Mouse (Mus musculus): ENCODE data around the gene Dvl2.

Dvl2 gene

GRCm38 (mm10) chr11:70028401-70029129 is 28.2 kb downstream of the Dvl2 start:
- in situ Hi-C loops (cut with MseI, MboI) = no loop called here

GRCm38 (mm10) chr11:70029130-70029801 is 28.9 kb downstream of the Dvl2 start:
- in situ Hi-C loops (cut with MseI, MboI) = no loop called here

GRCm38 (mm10) chr11:70029829-70030550 is 29.6 kb downstream of the Dvl2 start:
- in situ Hi-C loops (cut with MseI, MboI) = no loop called here

GRCm38 (mm10) chr11:70030651-70031320 is 30.4 kb downstream of the Dvl2 start:
- in situ Hi-C loops (cut with MseI, MboI) = no loop called here

GRCm38 (mm10) chr11:70031321-70031670 is 30.9 kb downstream of the Dvl2 start:
- in situ Hi-C loops (cut with MseI, MboI) = no loop called here

- in situ Hi-C loops (cut with MseI, MboI) = no loop called here
These were observed 37.8 kb downstream of the Dvl2 start for GRCm38 (mm10) chr11:70038174-70038573.

- in situ Hi-C loops (cut with MseI, MboI) = no loop called here
These were observed 39.2 kb downstream of the Dvl2 start for GRCm38 (mm10) chr11:70039631-70040030.

- in situ Hi-C loops (cut with MseI, MboI) = no loop called here
These were observed 39.8 kb downstream of the Dvl2 start for GRCm38 (mm10) chr11:70040184-70040583.

- in situ Hi-C loops (cut with MseI, MboI) = no loop called here
These were observed 42.1 kb downstream of the Dvl2 start for GRCm38 (mm10) chr11:70042309-70043085.

GRCm38 (mm10) chr11:70043665-70044064 is 43.3 kb downstream of the Dvl2 start:
- in situ Hi-C loops (cut with MseI, MboI) = no loop called here

GRCm38 (mm10) chr11:70045435-70045834 is 45.0 kb downstream of the Dvl2 start:
- in situ Hi-C loops (cut with MseI, MboI) = no loop called here

- in situ Hi-C loops (cut with MseI, MboI) = no loop called here
These were observed 49.0 kb downstream of the Dvl2 start for GRCm38 (mm10) chr11:70049366-70049765.

GRCm38 (mm10) chr11:70049816-70050215 is 49.4 kb downstream of the Dvl2 start:
- in situ Hi-C loops (cut with MseI, MboI) = no loop called here

- in situ Hi-C loops (cut with MseI, MboI) = no loop called here
These were observed 52.8 kb downstream of the Dvl2 start for GRCm38 (mm10) chr11:70053156-70053555.

- in situ Hi-C loops (cut with MseI, MboI) = no loop called here
These were observed 53.6 kb downstream of the Dvl2 start, which contains the start of gene Asgr1 for GRCm38 (mm10) chr11:70053898-70054570. TSS of gene Asgr1 (plus strand) at chr11:70054085.

- in situ Hi-C loops (cut with MseI, MboI) = loop anchor here in 1 of 2 experiments (5.0 kb wide), 1 partner anchor 47 kb away; no protein-coding TSS in a partner anchor
These were observed 55.3 kb downstream of the Dvl2 start for GRCm38 (mm10) chr11:70055618-70056214.

- in situ Hi-C loops (cut with MseI, MboI) = loop anchor here in 1 of 2 experiments (5.0 kb wide), 1 partner anchor 44 kb away; no protein-coding TSS in a partner anchor
These were observed 57.4 kb downstream of the Dvl2 start for GRCm38 (mm10) chr11:70057805-70058204.

GRCm38 (mm10) chr11:70059930-70060329 is 59.5 kb downstream of the Dvl2 start:
- in situ Hi-C loops (cut with MseI, MboI) = loop anchor here in 1 of 2 experiments (5.0 kb wide), 1 partner anchor 42 kb away; no protein-coding TSS in a partner anchor
